Mouse (Mus musculus): ENCODE data around the gene Ttc33.
A peak's percentile ranks its signal among the peaks of the same experiment; 100 is the strongest.

The Ttc33 gene

GRCm38 (mm10) chr15:5241304-5242201 lies 56.2 kb downstream of the Ttc33 start:
- DNase-seq (ENCODE audit: low spot score), result no peak

- no peak for DNase-seq (ENCODE audit: low spot score)
Observed at GRCm38 (mm10) chr15:5242241-5243035, 57.1 kb downstream of the Ttc33 start.

GRCm38 (mm10) chr15:5243036-5243958 lies 58.0 kb downstream of the Ttc33 start:
- DNase-seq (ENCODE audit: low spot score), result no peak

GRCm38 (mm10) chr15:5243959-5244905 lies 58.9 kb downstream of the Ttc33 start, which contains the start of gene Ptger4:
Gene Ptger4 (minus strand): TSS chr15:5244187.
- peak; percentile 89 for DNase-seq (ENCODE audit: low spot score)

GRCm38 (mm10) chr15:5250182-5250581 lies 64.9 kb downstream of the Ttc33 start:
- DNase-seq (ENCODE audit: low spot score), result no peak

GRCm38 (mm10) chr15:5260183-5260582 lies 74.9 kb downstream of the Ttc33 start:
- DNase-seq (ENCODE audit: low spot score), result no peak

GRCm38 (mm10) chr15:5261004-5261403 lies 75.7 kb downstream of the Ttc33 start:
- no peak for DNase-seq (ENCODE audit: low spot score)

- DNase-seq (ENCODE audit: low spot score), result no peak
Observed at GRCm38 (mm10) chr15:5262095-5262667, 76.9 kb downstream of the Ttc33 start.

GRCm38 (mm10) chr15:5262874-5263504 lies 77.7 kb downstream of the Ttc33 start:
- no peak for DNase-seq (ENCODE audit: low spot score)

GRCm38 (mm10) chr15:5266095-5266494 lies 80.8 kb downstream of the Ttc33 start:
- no peak for DNase-seq (ENCODE audit: low spot score)
